Mouse (Mus musculus) MEL (cell line): Measurements from ENCODE around the gene Nf2.

Source experiments
- CTCF ChIP-seq, 3 experiments: IDR thresholded peaks in 2 of 3; conservative IDR thresholded peaks in 1 of 3; 2 replicates each; pipeline ENCODE4 v1.5.1; 2011 to 2012; ENCODE audit warnings: low read length in 3 of 3, low read depth in 2 of 3, mild to moderate bottlenecking in 2 of 3, improper control_type of control experiment in 1 of 3, inconsistent platforms in 1 of 3, mixed read lengths in 1 of 3, moderate library complexity in 1 of 3; ENCODE audit not compliant: control insufficient read depth in 1 of 3, insufficient read depth in 1 of 3, poor library complexity in 1 of 3, severe bottlenecking in 1 of 3
- EP300 ChIP-seq, 2 experiments: IDR thresholded peaks; 2 replicates each; pipeline ENCODE4 v1.6.1; 2011; ENCODE audit warnings: improper control_type of control experiment in 2 of 2, low read length in 2 of 2, low read depth in 1 of 2, mild to moderate bottlenecking in 1 of 2
- MAX ChIP-seq: IDR thresholded peaks from 2 replicates; pipeline ENCODE4 v1.6.1; 2011; ENCODE audit warnings: low read length, improper control_type of control experiment
- MEF2A ChIP-seq: IDR thresholded peaks from 2 replicates; pipeline ENCODE4 v1.6.1; 2014; ENCODE audit warnings: low read depth, mild to moderate bottlenecking, inconsistent platforms, low read length, improper control_type of control experiment; ENCODE audit not compliant: poor library complexity, insufficient replicate concordance, severe bottlenecking; ENCODE audit errors: extremely low read depth
- MYC ChIP-seq: IDR thresholded peaks from 2 replicates; pipeline ENCODE4 v1.6.1; 2011; ENCODE audit warnings: low read depth, mild to moderate bottlenecking, low read length, improper control_type of control experiment, moderate library complexity
- NRF1 ChIP-seq: IDR thresholded peaks from 2 replicates; pipeline ENCODE4 v1.6.1; 2014; ENCODE audit warnings: low read depth, mild to moderate bottlenecking, inconsistent platforms, low read length, improper control_type of control experiment, moderate library complexity; ENCODE audit not compliant: poor library complexity, insufficient read depth, severe bottlenecking
- TCF12 ChIP-seq: IDR thresholded peaks from 2 replicates; pipeline ENCODE4 v1.6.1; 2014; ENCODE audit warnings: low read depth, mild to moderate bottlenecking, inconsistent platforms, low read length, improper control_type of control experiment, moderate library complexity

DNA sequence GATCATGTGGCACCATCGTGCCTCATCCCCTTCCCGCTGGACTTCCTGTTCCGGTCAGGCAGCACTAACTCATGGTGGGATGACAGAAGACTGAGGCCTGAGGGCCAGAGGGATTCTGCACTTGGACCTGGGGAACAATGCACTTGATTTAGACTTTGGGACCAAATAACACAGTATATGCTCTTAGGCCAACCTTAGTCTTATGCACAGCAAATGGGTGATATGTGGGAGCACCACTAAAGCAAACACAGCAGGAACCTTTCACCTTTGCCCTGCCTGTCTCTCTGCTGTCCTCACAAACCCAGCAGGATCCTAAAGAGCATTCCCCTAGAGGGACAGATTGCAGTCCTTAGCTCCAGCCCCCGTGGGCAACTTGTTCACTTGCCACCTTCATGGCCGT lies 108.6 kb downstream of the Nf2 start:
- TF ChIP-seq MYC: no peak
- no peak for TF ChIP-seq CTCF (IDR thresholded peaks at IDR 0.05 in 2 of 3, conservative IDR thresholded peaks at IDR 0.05 in 1 of 3; ENCODE audit: control insufficient read depth in 1 of 3, insufficient read depth in 1 of 3, low read depth in 2 of 3, low read length in 3 of 3, poor library complexity in 1 of 3, severe bottlenecking in 1 of 3)
- no peak for TF ChIP-seq NRF1
- TF ChIP-seq TCF12: no peak
- TF ChIP-seq EP300 (IDR thresholded peaks at IDR 0.05; ENCODE audit: low read depth in 1 of 2, low read length in 2 of 2): no peak
- no peak for TF ChIP-seq MAX
- no peak for TF ChIP-seq MEF2A
